Mouse (Mus musculus): Measurements from ENCODE around the gene Ctbp1. TPM values are rescaled to one million over a fixed set of nuclear protein-coding genes. Genes with fewer than 3 reads are reported as not detected.

The Ctbp1 gene
- total RNA-seq, 1 experiment from 2014 or later: 156 TPM

DNA sequence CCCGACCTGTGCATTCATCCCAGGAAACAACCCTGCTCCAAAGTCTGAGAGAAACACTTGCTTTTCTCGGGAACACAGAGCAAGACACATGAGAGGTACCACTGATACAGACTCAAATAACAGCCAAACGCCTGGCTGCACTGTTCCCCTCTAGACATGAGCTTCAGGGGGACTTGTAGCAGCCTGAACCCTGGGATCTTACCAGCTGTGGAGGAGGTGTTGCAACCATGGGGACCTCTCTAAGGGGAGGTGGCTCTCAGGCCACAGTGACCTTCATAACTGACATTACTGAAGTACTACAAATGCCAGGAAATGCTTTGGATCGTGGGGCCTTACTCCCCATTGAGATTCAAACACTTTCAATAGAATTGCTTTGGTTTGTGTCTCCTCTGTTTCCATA is 60.1 kb downstream of the Ctbp1 start:
- no peak for ATAC-seq (replicated peaks; ENCODE audit: low read depth, poor library complexity, severe bottlenecking)

DNA sequence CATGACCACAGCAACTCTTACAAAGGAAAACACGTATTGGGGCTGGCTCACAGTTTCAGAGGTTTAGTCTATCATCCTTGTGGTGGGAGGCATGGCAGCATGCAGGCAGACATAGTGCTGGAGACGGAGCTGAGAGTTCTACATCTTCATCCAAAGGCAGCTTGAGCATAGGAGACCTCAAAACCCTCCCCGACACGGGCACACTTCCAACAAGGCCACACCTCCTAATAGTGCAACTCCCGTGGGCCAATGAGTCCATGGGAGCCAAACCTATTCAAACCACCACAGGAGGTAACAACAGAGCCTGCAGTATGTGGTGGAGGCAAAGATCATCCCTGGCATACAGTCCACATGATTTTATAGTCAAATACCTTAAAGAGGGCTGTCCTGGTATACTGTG is 63.5 kb downstream of the Ctbp1 start:
- no peak for ATAC-seq (replicated peaks; ENCODE audit: low read depth, poor library complexity, severe bottlenecking)

DNA sequence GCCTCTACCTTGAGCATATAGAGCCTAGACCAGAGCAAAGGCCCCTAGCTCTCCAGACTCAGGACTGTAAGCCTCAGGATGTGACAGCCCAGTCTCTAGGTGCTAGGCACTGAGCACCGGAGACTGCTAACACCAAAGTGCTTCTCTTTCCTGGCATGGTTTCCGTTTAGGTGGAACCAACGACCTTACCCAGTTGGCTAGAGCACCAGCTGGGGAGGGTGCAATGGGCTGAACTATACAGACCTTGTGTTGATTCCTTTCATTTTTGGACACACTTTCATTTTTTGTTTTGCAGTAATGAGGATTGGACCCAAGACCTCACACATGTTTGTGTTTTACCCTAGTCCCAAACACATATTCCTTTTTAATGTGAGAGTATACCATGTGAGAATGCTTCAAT is 64.3 kb downstream of the Ctbp1 start:
- ATAC-seq (replicated peaks; ENCODE audit: low read depth, poor library complexity, severe bottlenecking): no peak

DNA sequence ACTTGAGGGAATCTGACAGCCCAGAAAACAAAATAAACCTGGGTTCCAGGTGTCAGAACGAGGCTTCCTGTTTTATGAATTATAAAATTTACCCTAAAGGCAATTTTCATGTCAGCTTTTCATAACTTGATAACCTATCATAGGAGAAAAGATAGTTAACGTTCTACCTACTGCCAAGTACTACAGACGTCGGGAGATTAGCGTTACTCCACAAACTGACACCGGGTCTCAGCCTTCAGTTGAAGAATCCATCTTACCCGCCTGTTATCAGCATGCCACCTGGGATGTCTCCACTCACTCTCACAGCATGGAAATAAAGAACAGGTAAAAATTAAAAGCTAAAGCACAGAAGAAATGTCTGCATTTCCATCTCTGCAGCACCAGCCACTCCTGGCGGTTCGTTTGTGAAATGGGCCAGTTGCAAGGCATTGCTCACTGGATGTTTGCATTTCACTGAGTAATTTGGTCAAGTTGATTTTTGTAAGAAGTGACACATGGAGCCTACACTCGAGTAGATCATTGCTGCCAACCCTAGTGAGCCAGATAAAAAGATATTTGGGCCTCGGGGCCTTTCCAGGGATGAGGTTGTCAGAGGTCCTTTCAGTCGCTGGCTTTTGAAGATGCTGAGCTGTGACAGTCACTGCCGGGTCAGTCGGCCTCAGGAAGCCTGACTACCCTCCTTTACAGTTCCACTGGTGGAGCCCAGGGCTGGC is 66.1 kb downstream of the Ctbp1 start:
- ATAC-seq (replicated peaks; ENCODE audit: low read depth, poor library complexity, severe bottlenecking): no peak

DNA sequence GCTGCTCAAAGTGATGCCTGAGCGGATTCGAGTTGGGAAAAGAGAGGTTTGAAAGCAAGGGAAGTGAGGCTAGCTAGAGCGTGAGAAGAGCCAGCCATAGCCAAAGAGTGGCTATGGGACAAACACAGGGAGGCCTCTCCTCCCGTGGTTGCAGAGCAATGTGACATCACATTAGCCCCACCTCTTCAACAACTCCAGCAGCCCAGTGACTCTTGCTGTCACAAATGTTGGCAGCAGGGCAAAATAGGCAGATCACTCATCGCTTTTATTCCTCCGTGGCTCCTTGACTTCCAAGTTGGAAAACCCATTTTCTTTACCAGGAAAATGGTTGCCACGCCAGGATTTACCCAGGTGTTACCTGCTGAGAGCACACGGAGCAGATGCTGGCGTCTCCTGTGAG is 67.7 kb downstream of the Ctbp1 start:
- ATAC-seq (replicated peaks; ENCODE audit: low read depth, poor library complexity, severe bottlenecking): no peak

DNA sequence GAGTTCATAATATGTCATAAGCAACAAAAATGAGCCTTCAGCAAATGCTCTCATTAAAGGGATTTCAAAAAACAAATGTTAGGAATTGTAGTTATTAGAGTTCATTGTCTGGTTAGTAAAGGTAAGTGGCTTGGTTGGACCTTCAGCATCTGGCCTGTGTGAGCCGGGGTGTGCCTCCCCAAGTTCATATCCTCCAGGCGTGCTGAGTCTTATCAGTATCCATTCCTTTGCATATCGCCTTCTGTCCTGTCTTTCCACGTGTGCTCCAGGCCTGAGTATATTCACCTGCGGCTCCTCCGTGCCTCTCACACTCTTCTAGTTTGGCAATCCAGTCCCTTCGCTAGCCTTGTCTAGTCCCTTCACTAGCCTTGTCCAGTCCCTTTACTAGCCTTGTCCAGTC is 68.5 kb downstream of the Ctbp1 start:
- no peak for ATAC-seq (replicated peaks; ENCODE audit: low read depth, poor library complexity, severe bottlenecking)

DNA sequence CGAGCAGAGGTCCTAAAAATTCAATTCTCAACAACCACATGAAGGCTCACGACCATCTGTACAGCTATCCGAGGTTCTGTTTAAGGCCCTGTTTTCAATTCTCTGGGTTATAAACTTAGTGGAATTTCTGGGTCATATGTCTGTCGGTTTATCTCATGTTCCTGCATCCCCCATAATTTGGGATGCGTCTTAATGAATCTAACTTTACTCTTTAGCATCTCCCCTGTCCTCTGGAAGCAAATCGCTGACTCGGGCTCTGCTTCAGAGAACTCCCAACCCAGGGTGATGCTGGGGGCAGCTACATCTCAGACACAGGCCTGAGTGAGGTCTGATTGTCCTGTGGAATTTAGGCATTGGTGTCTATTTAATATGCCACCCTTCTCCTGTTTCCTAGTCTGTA is 70.5 kb downstream of the Ctbp1 start:
- no peak for ATAC-seq (replicated peaks; ENCODE audit: low read depth, poor library complexity, severe bottlenecking)

DNA sequence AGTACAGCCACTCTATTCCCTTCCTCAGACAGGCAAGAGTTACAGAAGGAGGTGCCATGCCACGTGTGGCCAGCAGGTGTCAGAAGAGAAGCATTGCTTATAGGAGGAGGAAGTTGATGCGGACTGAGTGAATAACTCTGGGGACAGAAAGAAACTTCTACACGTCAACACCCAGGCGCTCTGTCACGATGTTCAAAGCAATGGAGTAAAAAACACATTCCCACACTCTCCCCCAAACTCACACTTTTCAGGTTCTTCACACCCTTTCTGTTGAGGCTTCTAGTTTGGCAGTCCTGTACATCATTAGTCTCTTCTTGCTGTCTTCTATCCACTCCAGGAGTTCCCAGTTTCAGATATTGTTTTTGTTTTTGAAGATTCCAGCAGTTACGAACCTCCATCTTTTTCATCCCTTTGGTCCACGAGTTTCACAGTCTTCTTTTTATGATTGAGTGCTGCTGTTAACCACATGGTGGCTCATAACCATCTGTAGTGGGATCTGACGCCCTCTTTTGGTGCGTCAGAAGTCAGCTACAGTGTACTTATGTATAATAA is 71.0 kb downstream of the Ctbp1 start:
- peak; percentile 96 for ATAC-seq (replicated peaks; ENCODE audit: low read depth, poor library complexity, severe bottlenecking)

DNA sequence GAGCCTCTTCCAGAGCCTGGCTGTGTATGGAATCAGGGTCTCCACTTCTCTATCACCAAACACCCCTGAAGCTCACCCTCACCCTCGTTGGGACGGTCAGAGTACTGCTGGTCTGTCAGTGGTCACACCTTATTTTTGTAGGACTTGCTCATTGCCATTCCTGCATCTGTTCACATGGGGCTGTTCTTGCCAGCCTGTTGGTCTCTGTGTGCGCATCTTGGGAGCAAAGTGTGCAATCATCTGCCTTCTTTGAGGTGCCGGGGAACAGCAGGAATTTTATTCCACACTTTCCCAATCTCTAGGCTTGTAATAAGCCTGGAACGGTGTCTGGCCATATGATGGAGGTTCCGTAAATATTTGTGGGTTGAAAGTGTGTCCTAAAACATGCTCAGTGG is 71.6 kb downstream of the Ctbp1 start:
- ATAC-seq (replicated peaks; ENCODE audit: low read depth, poor library complexity, severe bottlenecking): no peak

DNA sequence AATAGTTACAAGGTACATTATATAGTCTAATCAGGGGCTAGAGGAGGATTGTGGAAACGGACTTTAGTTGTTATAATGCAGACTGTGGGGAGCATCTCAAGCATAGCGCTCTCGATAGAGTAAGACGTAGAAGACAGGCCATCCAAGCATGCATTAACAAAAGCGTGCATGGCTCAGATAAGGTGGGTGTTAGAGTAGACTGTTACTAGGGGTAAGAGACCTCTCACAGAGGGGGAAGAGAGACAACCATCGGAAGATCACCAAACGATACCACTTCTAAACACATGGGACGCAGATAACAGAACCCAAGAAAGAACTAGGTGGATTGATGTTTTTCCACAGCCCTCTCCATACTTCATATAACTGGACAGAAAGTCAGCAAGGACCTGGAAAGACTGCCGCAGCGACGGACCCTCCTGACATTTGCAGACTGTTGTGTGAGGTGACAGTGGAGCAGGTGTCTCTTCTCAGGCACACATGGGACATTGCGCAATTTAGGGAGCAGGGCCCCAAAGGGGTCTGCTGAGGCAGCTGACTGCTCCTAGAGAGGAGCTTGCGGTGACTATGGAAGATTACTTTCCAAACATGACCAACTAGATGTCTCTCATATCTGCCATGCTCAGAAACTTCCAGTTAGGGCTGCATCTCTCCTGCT is 72.2 kb downstream of the Ctbp1 start:
- no peak for ATAC-seq (replicated peaks; ENCODE audit: low read depth, poor library complexity, severe bottlenecking)

DNA sequence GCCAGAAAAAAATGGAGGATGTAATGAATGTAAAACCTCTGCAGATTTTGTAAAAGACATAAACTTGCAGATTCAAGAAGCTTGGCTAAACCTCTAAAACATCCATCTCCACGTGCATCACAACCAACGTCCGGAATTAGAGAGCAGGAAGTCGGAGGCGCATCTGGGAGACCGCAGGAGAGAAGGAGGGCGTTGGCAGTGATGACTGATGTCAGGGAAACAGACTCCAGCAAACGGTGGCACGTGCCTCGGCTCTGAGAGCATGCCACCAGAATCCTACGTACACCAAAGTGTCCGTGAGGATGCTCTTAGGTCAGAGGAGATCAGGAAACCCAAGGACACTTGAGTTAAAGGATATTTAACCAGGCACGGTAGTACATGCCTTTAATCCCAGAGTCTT is 73.1 kb downstream of the Ctbp1 start:
- no peak for ATAC-seq (replicated peaks; ENCODE audit: low read depth, poor library complexity, severe bottlenecking)

DNA sequence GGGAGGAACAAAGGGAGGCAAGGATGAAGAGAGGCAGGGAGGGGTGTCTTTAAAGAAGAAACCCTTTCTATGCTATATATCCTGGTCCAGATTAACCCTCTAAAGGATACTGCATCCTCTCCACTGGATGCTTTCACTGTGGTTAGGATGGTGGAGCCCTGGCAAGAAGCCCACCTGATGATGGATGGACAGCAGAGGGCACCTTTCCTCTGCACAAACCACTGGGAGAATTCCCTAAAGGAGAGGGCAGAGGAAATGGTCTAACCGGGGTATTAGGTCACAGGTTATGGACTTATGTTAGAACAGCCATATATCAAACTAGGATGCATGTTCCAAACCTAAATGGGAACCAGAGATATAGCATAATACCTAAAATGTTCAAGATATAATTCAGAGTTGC is 74.7 kb downstream of the Ctbp1 start:
- no peak for ATAC-seq (replicated peaks; ENCODE audit: low read depth, poor library complexity, severe bottlenecking)

Other genes with a start within 250 kb of the Ctbp1 start
- gene Slc5a1, start 170.8 kb downstream of the Ctbp1 start, total RNA-seq (2017): not detected in 2 replicates
- 4.8 and 6.5 TPM in 2 replicates for gene Spon2, start 56.5 kb downstream of the Ctbp1 start, total RNA-seq (2017)
- 208 and 246 TPM in 2 replicates for gene Maea, start 60.5 kb upstream of the Ctbp1 start, total RNA-seq (2017)
- gene Uvssa, start 103.6 kb upstream of the Ctbp1 start, total RNA-seq (2017): 4.5 and 9.7 TPM in 2 replicates
- gene Nkx1-1, start 159.0 kb upstream of the Ctbp1 start, total RNA-seq (2017): not detected in 2 replicates